Mouse (Mus musculus) ES-E14 (cell line): ENCODE measurements at regions not wholly inside any gene's neighbourhood (a gene's known extent, or its start where the extent isn't known, plus 50 kb on each side); places are given as distances from the start of the nearest gene placed in this dataset.

Experiments used
- DNase-seq: peaks from one replicate; pipeline ENCODE4 v3.0.0-alpha.2; 2013; ENCODE audit warnings: low read depth, low spot score
- H3K27ac ChIP-seq: 2 replicates; pipeline ENCODE4 v1.5.1; 2012; ENCODE audit warnings: low read depth, mild to moderate bottlenecking, low read length, moderate library complexity, mixed read lengths; ENCODE audit not compliant: poor library complexity, insufficient read depth, severe bottlenecking
- H3K36me3 ChIP-seq: 2 replicates; pipeline ENCODE4 v1.6.1; 2012; ENCODE audit warnings: mild to moderate bottlenecking, low read length, moderate library complexity, mixed read lengths; ENCODE audit not compliant: control insufficient read depth, poor library complexity, insufficient read depth, severe bottlenecking
- H3K4me1 ChIP-seq, 2 experiments: fragments of 150-350 bp in 1 of 2; sonication (generic) in 1 of 2; 2 replicates each; pipeline ENCODE4 v1.6.1; 2012; ENCODE audit warnings: low read length in 2 of 2, mild to moderate bottlenecking in 1 of 2, mixed read lengths in 1 of 2; ENCODE audit not compliant: control insufficient read depth in 2 of 2, insufficient read depth in 2 of 2, poor library complexity in 1 of 2
- H3K4me3 ChIP-seq, 2 experiments: fragments of 150-350 bp in 1 of 2; sonication (generic) in 1 of 2; 2 replicates each; pipeline ENCODE4 v1.5.1; 2012; ENCODE audit warnings: low read length in 2 of 2, low read depth in 1 of 2, mild to moderate bottlenecking in 1 of 2, mixed read lengths in 1 of 2; ENCODE audit not compliant: insufficient read depth in 1 of 2, poor library complexity in 1 of 2, severe bottlenecking in 1 of 2
- H3K9ac ChIP-seq: 2 replicates; pipeline ENCODE4 v1.6.1; 2012; ENCODE audit warnings: low read depth, mild to moderate bottlenecking, low read length, mixed read lengths; ENCODE audit not compliant: poor library complexity, insufficient read depth, severe bottlenecking
- H3K9me3 ChIP-seq: fragments of 150-350 bp; sonication (generic); 2 replicates; pipeline ENCODE4 v1.6.1; 2012; ENCODE audit warnings: low read depth, mild to moderate bottlenecking, low read length; ENCODE audit not compliant: control insufficient read depth, insufficient read depth
- CHD2 ChIP-seq: IDR thresholded peaks from 2 replicates; pipeline ENCODE4 v1.6.1; 2014; ENCODE audit warnings: mild to moderate bottlenecking, low read depth, low read length, inconsistent platforms
- HCFC1 ChIP-seq: IDR thresholded peaks from 2 replicates; pipeline ENCODE4 v1.6.1; 2012; ENCODE audit warnings: low read length, inconsistent platforms, borderline replicate concordance; ENCODE audit not compliant: insufficient read depth
- MAFK ChIP-seq: IDR thresholded peaks from 2 replicates; pipeline ENCODE4 v1.6.1; 2014; ENCODE audit warnings: mild to moderate bottlenecking, low read depth, low read length, inconsistent platforms; ENCODE audit not compliant: insufficient read depth
- ZC3H11A ChIP-seq: IDR thresholded peaks from 2 replicates; pipeline ENCODE4 v1.6.1; 2012; ENCODE audit warnings: low read depth, mild to moderate bottlenecking, inconsistent platforms, low read length, borderline replicate concordance
- ZNF384 ChIP-seq: IDR thresholded peaks from 2 replicates; pipeline ENCODE4 v1.6.1; 2012; ENCODE audit warnings: low read depth, low read length, inconsistent platforms
- in situ Hi-C, 2 experiments: fragments of 600-800 bp; cut with MboI; formaldehyde crosslinking; loops; one replicate each; pipeline ENCODE4 v1.15.1; 2025; ENCODE audit warnings: low sequenced_read_pairs in 2 of 2, inconsistent platforms in 1 of 2; ENCODE audit not compliant: unreplicated experiment in 2 of 2

- Histone ChIP-seq H3K27ac (no peak overlapping the region; the same call in 1 of the 2 replicates), H3K36me3 (no peaks in the 10 kb centered on the region), H3K4me3 (no peak overlapping the region), H3K9me3 (no peaks in the 10 kb centered on the region), H3K4me1 (peaks cover 1 to 5% of the 10 kb centered on the region in 2 experiments; a peak in 2 of 4 replicates), H3K9ac (no peak overlapping the region)
- in situ Hi-C loops: no loop called here
- DNase-seq: no peak
- TF ChIP-seq ZNF384: no peak
- TF ChIP-seq ZC3H11A: no peak
- TF ChIP-seq CHD2: no peak
- TF ChIP-seq MAFK: no peak
- no peak for TF ChIP-seq HCFC1
Measured at GRCm38 (mm10) chr6:44210901-44211300, 544.8 kb upstream of the Tpk1 start.

GRCm38 (mm10) chr6:44204477-44204876, 538.4 kb upstream of the Tpk1 start:
- no peaks in the 10 kb centered on the region for H3K36me3 ChIP-seq
- no peak for TF ChIP-seq HCFC1
- TF ChIP-seq CHD2: no peak
- no peak for TF ChIP-seq ZC3H11A
- TF ChIP-seq MAFK: no peak
- no peak for TF ChIP-seq ZNF384
- H3K4me3 ChIP-seq: peak overlapping the region; percentile 37 to 42
- no peaks in the 10 kb centered on the region; a peak in 1 of 4 replicates for H3K4me1 ChIP-seq
- no peak for DNase-seq
- H3K9ac ChIP-seq: no peak overlapping the region
- no peaks in the 10 kb centered on the region for H3K9me3 ChIP-seq
- peak overlapping the region; percentile 45; the same call in 1 of the 2 replicates for H3K27ac ChIP-seq
- in situ Hi-C loops: no loop called here

GRCm38 (mm10) chr6:44203831-44204230, 537.8 kb upstream of the Tpk1 start:
- no peak for TF ChIP-seq ZNF384
- no peak for DNase-seq
- H3K27ac ChIP-seq: no peak overlapping the region
- H3K4me3 ChIP-seq: no peak overlapping the region
- in situ Hi-C loops: no loop called here
- no peaks in the 10 kb centered on the region for H3K9me3 ChIP-seq
- no peaks in the 10 kb centered on the region for H3K36me3 ChIP-seq
- no peak overlapping the region for H3K9ac ChIP-seq
- no peaks in the 10 kb centered on the region; a peak in 1 of 4 replicates for H3K4me1 ChIP-seq

- Histone ChIP-seq H3K4me3 (no peak overlapping the region), H3K36me3 (no peaks in the 10 kb centered on the region), H3K4me1 (no peaks in the 10 kb centered on the region), H3K9ac (no peak overlapping the region), H3K9me3 (no peaks in the 10 kb centered on the region), H3K27ac (no peak overlapping the region)
- DNase-seq: no peak
- in situ Hi-C loops: no loop called here
- TF ChIP-seq CHD2 (no peak), MAFK (no peak), ZC3H11A (no peak), ZNF384 (no peak), HCFC1 (no peak)
Measured at GRCm38 (mm10) chr6:44179927-44180326, 513.8 kb upstream of the Tpk1 start.
